ENCODE assay signal across 16 mouse cellular contexts in the genomic region with DNA sequence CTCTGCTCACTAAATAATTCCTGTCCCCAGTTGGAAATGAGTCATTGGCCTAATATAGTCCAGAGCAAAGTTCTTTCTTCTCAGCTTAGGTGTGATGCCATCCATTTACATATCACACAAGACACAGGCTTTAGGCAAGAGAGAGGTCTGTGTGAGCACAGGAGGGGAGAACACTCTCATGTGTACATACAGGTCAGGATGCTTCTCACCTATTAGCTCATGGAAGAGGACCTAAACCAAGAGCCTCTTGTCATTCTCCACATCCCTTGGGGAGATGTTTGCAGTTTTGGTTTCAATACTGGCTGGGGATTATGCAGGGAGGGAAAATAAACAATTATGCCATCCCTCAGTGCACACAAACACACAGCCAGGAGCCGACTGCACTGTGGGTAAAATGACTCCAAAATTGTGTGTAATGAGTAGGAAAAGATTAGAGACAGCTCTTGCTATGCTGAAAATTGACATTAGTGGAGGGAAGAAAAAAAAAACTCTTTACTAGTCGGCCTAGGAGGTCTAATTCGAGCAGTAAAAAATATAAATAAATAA.
DNase-seq lines count a peak whose midpoint lies in the region; ATAC-seq and TF ChIP-seq lines count a peak whose summit lies in the region.
"Had no signal": no experiment of that assay in that cellular context is flagged by ENCODE, and none has a peak within 500 bp of the region (broad histone marks: within the 10 kb centered on the region; RNA-seq: fewer than 3 reads in every experiment).

No protein-coding gene starts in this region.

- 0 out of 2 replicates have a peak, but pooled peaks cover 20% of the 10 kb centered on the region for H3K36me3 ChIP-seq in forebrain, embryonic 14.5 days (ENCODE audit: control insufficient read depth, insufficient read depth, low read length)
- H3K36me3 ChIP-seq in hindbrain, postnatal 0 days (ENCODE audit: insufficient read depth, low read length) = peaks cover 6% of the 10 kb centered on the region; the same call in 1 of the 2 replicates
- H3K36me3 ChIP-seq in neural tube, embryonic 13.5 days = peaks cover 18% of the 10 kb centered on the region; the same call in 1 of the 2 replicates
- H3K36me3 ChIP-seq in stomach, postnatal 0 days (ENCODE audit: control insufficient read depth, insufficient read depth, low read length) = no peaks in the 10 kb centered on the region; the same call in 1 of the 2 replicates

- DNase-seq in heart, adult 11 months = peak; percentile 33
- DNase-seq in heart, postnatal 4 days = no peak
- peak; percentile 37 for DNase-seq in forebrain, embryonic 14.5 days (ENCODE audit: low spot score)
- DNase-seq in hindbrain, postnatal 0 days (ENCODE audit: low spot score) = peak; percentile 45
- DNase-seq in layer of hippocampus, adult 18-20 months (ENCODE audit: low spot score in 2 of 2) = no peak
- no peak for DNase-seq in urinary bladder, postnatal 4 days (ENCODE audit: low spot score in 2 of 2)
- no peak for DNase-seq in stomach, postnatal 0 days (ENCODE audit: low spot score)
- DNase-seq: adrenal gland, postnatal 10 days; cerebellum, adult 9-10 months; kidney, adult 9 months; layer of hippocampus, postnatal 36 days; liver, embryonic 13.5 days had no signal

- no peak for TF ChIP-seq EP300 in stomach, postnatal 0 days (optimal IDR thresholded peaks at IDR 0.05)

- H3K27ac ChIP-seq in forebrain, embryonic 14.5 days (ENCODE audit: low read depth, low read length) = no peak overlapping the region
- peak overlapping the region; percentile 48; the same call in 1 of the 2 replicates for H3K27ac ChIP-seq in hindbrain, postnatal 0 days
- peak overlapping the region; percentile 87 for H3K27ac ChIP-seq in neural tube, embryonic 13.5 days (replicated peaks)
- H3K27ac ChIP-seq in stomach, postnatal 0 days (replicated peaks) = no peak overlapping the region
- H3K27ac ChIP-seq: liver, embryonic 13.5 days; neural tube, embryonic 12.5 days had no signal

- H3K9ac ChIP-seq in forebrain, embryonic 14.5 days (ENCODE audit: low read length) = no peak overlapping the region
- H3K9ac ChIP-seq in hindbrain, postnatal 0 days (replicated peaks; ENCODE audit: low read length) = no peak overlapping the region
- 0 out of 2 replicates have a peak overlapping the region, but pooled peaks have one; percentile 23 for H3K9ac ChIP-seq in neural tube, embryonic 13.5 days
- no peak overlapping the region for H3K9ac ChIP-seq in stomach, postnatal 0 days (ENCODE audit: low read length)
- H3K9ac ChIP-seq: liver, embryonic 13.5 days; neural tube, embryonic 12.5 days had no signal

- H3K9me3 ChIP-seq in forebrain, embryonic 14.5 days (replicated peaks; ENCODE audit: control insufficient read depth, low read length) = no peaks in the 10 kb centered on the region
- H3K9me3 ChIP-seq in hindbrain, postnatal 0 days (ENCODE audit: low read length) = no peaks in the 10 kb centered on the region
- no peaks in the 10 kb centered on the region for H3K9me3 ChIP-seq in neural tube, embryonic 13.5 days
- no peaks in the 10 kb centered on the region for H3K9me3 ChIP-seq in stomach, postnatal 0 days (ENCODE audit: control insufficient read depth, low read length)
- H3K9me3 ChIP-seq: G1E; liver, embryonic 13.5 days; neural tube, embryonic 12.5 days had no signal

- H3K27me3 ChIP-seq in forebrain, embryonic 14.5 days (replicated peaks; ENCODE audit: control insufficient read depth, insufficient read depth, low read length) = no peaks in the 10 kb centered on the region
- no peaks in the 10 kb centered on the region for H3K27me3 ChIP-seq in hindbrain, postnatal 0 days (ENCODE audit: insufficient read depth, low read length)
- H3K27me3 ChIP-seq in neural tube, embryonic 13.5 days = no peaks in the 10 kb centered on the region
- H3K27me3 ChIP-seq in stomach, postnatal 0 days (ENCODE audit: control insufficient read depth, insufficient read depth, low read length) = no peaks in the 10 kb centered on the region
- H3K27me3 ChIP-seq: liver, embryonic 13.5 days; neural tube, embryonic 12.5 days had no signal

- H3K4me3 ChIP-seq in forebrain, embryonic 14.5 days (ENCODE audit: low read depth, low read length) = no peak overlapping the region
- H3K4me3 ChIP-seq in hindbrain, postnatal 0 days (ENCODE audit: low read length) = no peak overlapping the region
- no peak overlapping the region for H3K4me3 ChIP-seq in neural tube, embryonic 13.5 days
- H3K4me3 ChIP-seq in stomach, postnatal 0 days (ENCODE audit: low read depth, low read length) = no peak overlapping the region
- H3K4me3 ChIP-seq: liver, embryonic 13.5 days; neural tube, embryonic 12.5 days had no signal

- H3K4me1 ChIP-seq in forebrain, embryonic 14.5 days (ENCODE audit: control insufficient read depth, insufficient read depth, low read length) = peaks cover 6% of the 10 kb centered on the region; the same call in 1 of the 2 replicates
- H3K4me1 ChIP-seq in hindbrain, postnatal 0 days (ENCODE audit: insufficient read depth, low read length) = peaks cover 4% of the 10 kb centered on the region
- peaks cover 26% of the 10 kb centered on the region for H3K4me1 ChIP-seq in neural tube, embryonic 13.5 days (replicated peaks)
- H3K4me1 ChIP-seq in stomach, postnatal 0 days (replicated peaks; ENCODE audit: control insufficient read depth, insufficient read depth) = no peaks in the 10 kb centered on the region
- H3K4me1 ChIP-seq: liver, embryonic 13.5 days had no signal

- no peak overlapping the region for H3K4me2 ChIP-seq in forebrain, embryonic 14.5 days (ENCODE audit: low read length)
- H3K4me2 ChIP-seq in hindbrain, postnatal 0 days (ENCODE audit: low read depth, low read length) = no peak overlapping the region
- no peak overlapping the region for H3K4me2 ChIP-seq in neural tube, embryonic 13.5 days
- H3K4me2 ChIP-seq in stomach, postnatal 0 days (replicated peaks; ENCODE audit: low read depth) = no peak overlapping the region
- H3K4me2 ChIP-seq: liver, embryonic 13.5 days; neural tube, embryonic 12.5 days had no signal

- no peak for TF ChIP-seq CTCF in hindbrain, postnatal 0 days (IDR thresholded peaks at IDR 0.05; ENCODE audit: low read depth)
- TF ChIP-seq CTCF in stomach, postnatal 0 days (IDR thresholded peaks at IDR 0.05; ENCODE audit: low read depth) = no peak

- 12% methylated on average over 3 of the region's 3 CpGs for WGBS in forebrain, embryonic 14.5 days
- WGBS in hindbrain, postnatal 0 days = 23% methylated on average over 3 of the region's 3 CpGs
- WGBS in neural tube, embryonic 13.5 days = 35% methylated on average over 3 of the region's 3 CpGs
- 65% methylated on average over 3 of the region's 3 CpGs for WGBS in stomach, postnatal 0 days

- ATAC-seq in forebrain, embryonic 14.5 days = peak; percentile 58; the same call in 1 of the 2 replicates
- 0 out of 2 replicates have a peak, but pooled peaks have one; percentile 32 for ATAC-seq in hindbrain, postnatal 0 days
- peak; percentile 56; the same call in 1 of the 2 replicates for ATAC-seq in neural tube, embryonic 13.5 days (ENCODE audit: low read depth)
- ATAC-seq in stomach, postnatal 0 days (ENCODE audit: low FRiP score, low TSS enrichment) = no peak
- ATAC-seq: lung, postnatal 0 days had no signal

Comparison
In these comparisons a context has a peak if more than half of its experiments do, and no peak if none do; other contexts are left out.
1. DNase-seq: peak in heart, adult 11 months (single experiment), forebrain, embryonic 14.5 days (single experiment) and hindbrain, postnatal 0 days (single experiment); none in heart, postnatal 4 days (single experiment), layer of hippocampus, adult 18-20 months (0 of 2), urinary bladder, postnatal 4 days (0 of 2) and stomach, postnatal 0 days (single experiment).
2. H3K27ac ChIP-seq: peak in hindbrain, postnatal 0 days (single experiment) and neural tube, embryonic 13.5 days (single experiment); none in forebrain, embryonic 14.5 days (single experiment) and stomach, postnatal 0 days (single experiment).